Mouse (Mus musculus) midbrain, embryonic 12.5 days (tissue): ENCODE results near the gene Wnt6. TPM values are rescaled to one million over a fixed set of nuclear protein-coding genes. Genes with fewer than 3 reads are reported as not detected.
A peak's percentile ranks its signal among the peaks of the same experiment; 100 is the strongest.

Source experiments
- ATAC-seq: fragments of 200-750 bp; cut with Nextera tagmentation; 2 replicates; pipeline ENCODE4 v1.8.0; 2017; ENCODE audit warnings: low read depth, moderate TSS enrichment, moderate library complexity; ENCODE audit not compliant: low FRiP score
- H3K27ac ChIP-seq: fragments of 300-500 bp; sonication (generic); replicated peaks from 2 replicates; pipeline ENCODE4 v1.5.1; 2016; ENCODE audit warnings: mild to moderate bottlenecking
- H3K27me3 ChIP-seq: fragments of 300-500 bp; sonication (generic); 2 replicates; pipeline ENCODE4 v1.6.1; 2016; ENCODE audit warnings: mild to moderate bottlenecking
- H3K36me3 ChIP-seq: fragments of 300-500 bp; sonication (generic); 2 replicates; pipeline ENCODE4 v1.6.1; 2016
- H3K4me1 ChIP-seq: fragments of 300-500 bp; sonication (generic); 2 replicates; pipeline ENCODE4 v1.6.1; 2016
- H3K4me2 ChIP-seq: fragments of 300-500 bp; sonication (generic); replicated peaks from 2 replicates; pipeline ENCODE4 v1.6.1; 2016; ENCODE audit warnings: mild to moderate bottlenecking, moderate library complexity
- H3K4me3 ChIP-seq: fragments of 300-500 bp; sonication (generic); 2 replicates; pipeline ENCODE4 v1.5.1; 2016; ENCODE audit warnings: mild to moderate bottlenecking
- H3K9ac ChIP-seq: fragments of 300-500 bp; sonication (generic); replicated peaks from 2 replicates; pipeline ENCODE4 v1.6.1; 2016; ENCODE audit warnings: mild to moderate bottlenecking, moderate library complexity
- H3K9me3 ChIP-seq: fragments of 300-500 bp; sonication (generic); 2 replicates; pipeline ENCODE4 v1.6.1; 2016; ENCODE audit warnings: mild to moderate bottlenecking
- WGBS: fragments of 180-500 bp; shearing (Covaris S2); methylation state at CpG from one replicate; pipeline ENCODE4 v1.1.7; 2016; 5-methylcytosine and 5-hydroxymethylcytosine counted together
- polyA plus RNA-seq: library from polyadenylated mRNA; unstranded; fragments of >200 nt; fragmentation: Nextera tagmentation; extraction: Ambion mirVana; gene quantifications from 2 replicates; pipeline ENCODE4 v1.2.1, GENCODE M21; 2016

The Wnt6 gene
- polyA plus RNA-seq, 1 experiment from 2014 or later = 7.9 TPM

DNA sequence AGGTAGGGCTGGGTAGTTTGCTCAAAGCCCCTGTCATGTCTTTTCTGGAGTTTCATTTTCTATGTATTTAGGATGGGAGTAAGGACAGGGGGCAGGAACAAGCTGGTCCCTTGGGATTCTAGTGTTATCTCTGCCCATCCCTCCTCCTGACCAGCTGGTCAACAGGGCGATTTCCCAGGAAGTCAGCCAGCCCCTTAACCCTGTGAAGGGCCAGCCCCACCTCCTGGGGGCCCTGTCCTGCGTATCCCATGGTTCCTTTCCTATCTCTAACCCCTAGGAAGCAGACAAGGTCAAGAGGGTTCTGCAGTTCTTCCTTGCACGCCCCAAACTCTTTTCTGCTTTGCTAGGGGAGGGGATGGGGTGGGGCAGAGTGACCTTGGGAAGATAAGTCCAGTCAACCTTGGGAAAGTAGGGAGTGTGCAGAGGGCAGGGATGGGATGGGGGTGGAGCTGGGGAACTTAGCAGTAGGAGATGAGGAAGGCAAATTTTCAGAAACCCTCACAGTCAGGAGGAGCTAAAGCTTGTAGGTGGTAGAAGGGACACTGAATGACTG lies 7.3 kb downstream of the Wnt6 start:
- Histone ChIP-seq H3K9ac (no peak overlapping the region), H3K9me3 (no peaks in the 10 kb centered on the region), H3K4me1 (peaks cover 4% of the 10 kb centered on the region), H3K36me3 (no peaks in the 10 kb centered on the region), H3K4me3 (no peak overlapping the region), H3K27me3 (peaks cover 95% of the 10 kb centered on the region), H3K27ac (no peak overlapping the region), H3K4me2 (no peak overlapping the region)
- no peak for ATAC-seq
- WGBS = 34% methylated on average over 3 of the region's 3 CpGs

DNA sequence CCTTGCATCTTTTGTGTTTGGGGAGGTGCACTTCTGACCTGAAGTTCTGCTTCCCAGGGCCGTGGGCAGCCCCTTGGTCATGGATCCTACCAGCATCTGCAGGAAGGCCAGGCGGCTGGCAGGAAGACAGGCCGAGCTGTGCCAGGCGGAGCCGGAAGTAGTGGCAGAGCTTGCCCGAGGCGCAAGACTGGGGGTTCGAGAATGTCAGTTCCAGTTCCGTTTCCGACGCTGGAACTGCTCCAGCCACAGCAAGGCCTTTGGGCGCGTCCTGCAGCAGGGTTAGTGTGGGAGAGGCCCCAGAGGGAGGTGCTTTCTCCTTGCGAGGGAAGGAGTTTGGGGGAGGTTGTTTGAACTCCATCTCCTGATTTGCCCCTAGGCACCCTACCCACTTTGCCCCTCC lies 10.4 kb downstream of the Wnt6 start:
- no peak overlapping the region for H3K27ac ChIP-seq
- no peak for ATAC-seq
- peaks cover 6% of the 10 kb centered on the region for H3K4me1 ChIP-seq
- no peaks in the 10 kb centered on the region for H3K36me3 ChIP-seq
- 14% methylated on average over 12 of the region's 14 CpGs for WGBS
- peaks cover 94% of the 10 kb centered on the region for H3K27me3 ChIP-seq
- H3K4me2 ChIP-seq = no peak overlapping the region
- H3K4me3 ChIP-seq = no peak overlapping the region
- no peaks in the 10 kb centered on the region for H3K9me3 ChIP-seq
- H3K9ac ChIP-seq = no peak overlapping the region

DNA sequence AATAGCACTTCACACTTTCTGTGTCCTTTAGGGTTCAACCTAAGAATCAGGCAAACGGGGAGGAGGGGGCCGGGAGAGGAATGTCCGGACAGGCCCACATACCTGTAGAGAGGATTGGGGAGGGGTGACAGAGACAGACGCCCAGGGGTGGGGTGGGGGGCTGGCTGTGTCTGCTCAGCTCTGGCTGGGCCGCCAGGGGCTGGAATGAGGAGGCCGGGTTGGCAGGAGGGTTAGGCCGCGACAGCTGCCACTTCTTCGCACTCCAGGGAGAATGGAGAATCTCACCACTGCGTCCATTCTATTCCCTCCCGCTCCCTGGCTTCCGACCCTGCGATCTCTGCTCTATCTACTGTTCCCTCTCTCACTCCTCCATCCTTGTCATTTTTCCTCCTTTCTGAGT lies 11.9 kb downstream of the Wnt6 start:
- no peak for ATAC-seq
- Histone ChIP-seq H3K27ac (no peak overlapping the region), H3K36me3 (no peaks in the 10 kb centered on the region), H3K9me3 (no peaks in the 10 kb centered on the region), H3K4me1 (peaks cover 6% of the 10 kb centered on the region), H3K4me3 (peak overlapping the region; percentile 50), H3K4me2 (peak overlapping the region; percentile 76), H3K27me3 (peaks cover 94% of the 10 kb centered on the region), H3K9ac (no peak overlapping the region)
- WGBS = 1% methylated on average over 13 of the region's 13 CpGs

DNA sequence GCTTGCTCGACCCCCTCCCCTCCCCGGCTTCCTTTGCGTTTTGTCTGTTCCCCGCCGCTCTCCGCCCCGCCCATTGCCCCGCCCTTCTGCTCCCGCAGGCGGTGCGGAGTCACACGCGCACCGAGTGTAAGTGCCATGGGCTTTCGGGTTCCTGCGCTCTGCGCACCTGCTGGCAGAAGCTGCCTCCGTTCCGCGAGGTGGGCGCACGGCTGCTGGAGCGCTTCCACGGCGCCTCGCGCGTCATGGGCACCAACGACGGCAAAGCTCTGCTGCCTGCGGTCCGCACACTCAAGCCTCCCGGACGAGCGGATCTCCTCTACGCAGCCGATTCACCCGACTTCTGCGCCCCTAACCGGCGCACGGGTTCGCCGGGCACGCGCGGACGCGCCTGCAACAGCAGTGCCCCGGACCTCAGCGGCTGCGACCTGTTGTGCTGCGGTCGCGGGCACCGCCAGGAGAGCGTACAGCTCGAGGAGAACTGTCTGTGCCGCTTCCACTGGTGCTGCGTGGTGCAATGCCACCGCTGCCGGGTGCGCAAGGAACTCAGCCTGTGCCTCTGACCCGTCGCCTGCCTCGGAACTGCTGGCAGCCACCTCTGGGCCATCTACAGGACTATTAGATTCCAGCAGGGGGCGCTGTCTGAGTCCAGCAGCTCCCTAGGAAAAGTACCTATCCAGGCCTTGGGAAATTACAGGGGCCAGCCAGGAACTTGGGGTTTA lies 12.5 kb downstream of the Wnt6 start:
- WGBS = under 1% methylated on average over 67 of the region's 67 CpGs
- Histone ChIP-seq H3K27me3 (peaks cover 94% of the 10 kb centered on the region), H3K27ac (no peak overlapping the region), H3K9me3 (no peaks in the 10 kb centered on the region), H3K4me3 (peak overlapping the region; percentile 50), H3K36me3 (no peaks in the 10 kb centered on the region), H3K4me1 (peaks cover 9% of the 10 kb centered on the region), H3K4me2 (peak overlapping the region; percentile 76), H3K9ac (0 out of 2 replicates have a peak overlapping the region, but pooled peaks have one; percentile 37)
- ATAC-seq = peak; percentile 47; the same call in 1 of the 2 replicates

DNA sequence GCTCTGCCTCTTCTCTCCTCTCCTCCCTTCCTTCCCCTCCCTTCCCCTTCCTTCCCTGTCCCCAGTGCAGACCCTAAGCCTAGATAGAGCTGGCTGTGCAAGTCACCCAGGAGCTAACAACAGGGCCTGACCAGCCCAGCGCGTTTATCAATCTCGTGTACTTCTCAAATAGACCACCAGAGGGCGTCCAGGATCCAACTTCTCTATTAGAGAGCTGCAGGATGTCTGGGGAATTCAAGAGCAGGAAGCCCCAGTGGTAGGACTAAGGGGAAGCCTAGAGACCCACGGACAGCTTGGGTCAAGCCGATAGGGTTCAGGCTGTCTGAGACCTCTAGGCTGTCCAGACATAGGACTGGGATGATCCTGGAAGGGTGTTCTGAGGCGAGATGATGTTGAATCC lies 16.2 kb downstream of the Wnt6 start:
- Histone ChIP-seq H3K36me3 (no peaks in the 10 kb centered on the region), H3K4me3 (no peak overlapping the region), H3K4me2 (no peak overlapping the region), H3K27ac (no peak overlapping the region), H3K9me3 (no peaks in the 10 kb centered on the region), H3K9ac (no peak overlapping the region), H3K4me1 (peaks cover 24% of the 10 kb centered on the region), H3K27me3 (peaks cover 98% of the 10 kb centered on the region)
- ATAC-seq = peak; percentile 47; the same call in 1 of the 2 replicates
- WGBS = 6% methylated on average over 7 of the region's 7 CpGs

DNA sequence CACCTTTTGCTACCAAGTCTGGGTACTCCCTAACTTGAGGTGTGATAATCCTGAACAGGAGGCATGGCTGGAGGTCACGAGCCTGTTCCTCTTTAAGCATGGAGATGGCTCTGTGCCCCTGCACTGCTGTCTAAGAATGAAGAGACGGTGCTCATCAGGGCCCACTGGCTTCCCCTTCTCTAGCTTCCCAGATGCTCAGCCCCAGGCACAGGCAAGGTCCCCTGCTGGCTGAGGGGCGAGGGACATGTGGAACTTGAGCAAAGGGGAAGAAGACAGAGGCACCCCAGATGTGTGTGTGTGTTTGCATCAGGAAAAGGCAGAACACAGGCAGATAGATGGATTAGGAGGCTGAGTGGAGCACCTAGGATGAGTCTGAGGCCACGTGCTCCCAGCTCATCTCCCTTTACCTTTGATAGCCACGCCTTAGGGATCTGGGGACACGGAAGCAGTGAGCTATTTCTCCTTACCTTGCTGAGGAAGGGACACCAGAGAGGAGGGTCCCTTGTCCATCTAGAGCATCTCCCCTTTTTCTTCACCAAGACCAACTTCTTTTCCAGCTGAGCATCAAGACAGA lies 17.0 kb downstream of the Wnt6 start:
- Histone ChIP-seq H3K36me3 (no peaks in the 10 kb centered on the region), H3K27me3 (peaks cover 98% of the 10 kb centered on the region), H3K27ac (no peak overlapping the region), H3K9me3 (no peaks in the 10 kb centered on the region), H3K9ac (no peak overlapping the region), H3K4me2 (no peak overlapping the region), H3K4me1 (peaks cover 27% of the 10 kb centered on the region), H3K4me3 (no peak overlapping the region)
- no peak for ATAC-seq
- 17% methylated on average over 6 of the region's 6 CpGs for WGBS

DNA sequence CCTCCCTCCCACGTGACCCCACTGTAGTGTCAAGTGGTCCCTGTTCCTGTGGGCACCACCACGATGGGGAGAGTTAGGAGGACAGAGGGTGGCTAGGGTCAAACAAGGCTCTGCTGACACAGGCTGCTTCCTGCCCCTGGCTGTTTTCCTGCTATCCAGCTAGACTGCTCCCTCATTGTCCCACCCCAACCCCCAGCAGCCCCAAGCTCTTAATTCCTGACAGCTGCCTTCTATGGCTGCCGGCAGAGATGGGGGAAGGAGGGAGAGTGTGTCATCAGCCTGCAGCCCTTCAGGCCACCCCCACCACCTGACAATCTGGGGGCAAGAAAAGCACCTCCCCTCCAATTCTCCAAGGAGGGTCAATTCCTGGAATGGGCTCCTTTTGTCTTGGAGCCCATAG lies 18.4 kb downstream of the Wnt6 start:
- H3K27ac ChIP-seq = 0 out of 2 replicates have a peak overlapping the region, but pooled peaks have one; percentile 6
- peaks cover 98% of the 10 kb centered on the region for H3K27me3 ChIP-seq
- no peaks in the 10 kb centered on the region for H3K9me3 ChIP-seq
- H3K9ac ChIP-seq = no peak overlapping the region; the same call in 1 of the 2 replicates
- peaks cover 34% of the 10 kb centered on the region for H3K4me1 ChIP-seq
- H3K36me3 ChIP-seq = no peaks in the 10 kb centered on the region
- WGBS = 4% methylated on average over 3 of the region's 3 CpGs
- no peak overlapping the region for H3K4me3 ChIP-seq
- no peak overlapping the region for H3K4me2 ChIP-seq
- no peak for ATAC-seq

DNA sequence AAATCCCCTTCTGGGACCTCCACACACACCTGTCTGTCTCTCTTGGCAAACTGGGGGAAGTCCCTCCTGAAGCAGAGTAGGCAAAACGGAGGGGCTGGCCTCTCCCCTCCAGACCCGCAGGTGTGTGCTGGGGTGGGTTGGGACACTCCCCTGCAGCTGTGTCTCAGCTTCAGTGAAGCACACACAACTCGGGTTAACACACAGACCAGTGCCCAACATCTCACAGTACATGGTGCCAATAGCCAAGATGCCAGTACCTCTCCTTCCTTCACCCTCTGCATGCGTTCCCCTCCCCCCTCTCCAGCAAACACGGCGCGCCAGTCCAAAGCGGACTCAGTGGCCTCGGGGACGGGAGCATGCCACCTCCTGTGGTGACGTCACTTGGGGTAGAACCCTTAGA lies 19.6 kb downstream of the Wnt6 start, which contains the start of gene Wnt10a:
Gene Wnt10a, plus strand, starts transcription at position 268 of the 400 bp plus-strand sequence.
- Histone ChIP-seq H3K9me3 (no peaks in the 10 kb centered on the region), H3K27me3 (peaks cover 100% of the 10 kb centered on the region), H3K9ac (peak within 1 kb of the TSS; percentile 34), H3K4me3 (peak within 1 kb of the TSS; percentile 32), H3K27ac (no peak within 1 kb of the TSS), H3K4me2 (peak within 1 kb of the TSS; percentile 50), H3K36me3 (no peaks in the 10 kb centered on the region), H3K4me1 (peaks cover 37% of the 10 kb centered on the region)
- no peak for ATAC-seq
- under 1% methylated on average over 11 of the region's 11 CpGs for WGBS

DNA sequence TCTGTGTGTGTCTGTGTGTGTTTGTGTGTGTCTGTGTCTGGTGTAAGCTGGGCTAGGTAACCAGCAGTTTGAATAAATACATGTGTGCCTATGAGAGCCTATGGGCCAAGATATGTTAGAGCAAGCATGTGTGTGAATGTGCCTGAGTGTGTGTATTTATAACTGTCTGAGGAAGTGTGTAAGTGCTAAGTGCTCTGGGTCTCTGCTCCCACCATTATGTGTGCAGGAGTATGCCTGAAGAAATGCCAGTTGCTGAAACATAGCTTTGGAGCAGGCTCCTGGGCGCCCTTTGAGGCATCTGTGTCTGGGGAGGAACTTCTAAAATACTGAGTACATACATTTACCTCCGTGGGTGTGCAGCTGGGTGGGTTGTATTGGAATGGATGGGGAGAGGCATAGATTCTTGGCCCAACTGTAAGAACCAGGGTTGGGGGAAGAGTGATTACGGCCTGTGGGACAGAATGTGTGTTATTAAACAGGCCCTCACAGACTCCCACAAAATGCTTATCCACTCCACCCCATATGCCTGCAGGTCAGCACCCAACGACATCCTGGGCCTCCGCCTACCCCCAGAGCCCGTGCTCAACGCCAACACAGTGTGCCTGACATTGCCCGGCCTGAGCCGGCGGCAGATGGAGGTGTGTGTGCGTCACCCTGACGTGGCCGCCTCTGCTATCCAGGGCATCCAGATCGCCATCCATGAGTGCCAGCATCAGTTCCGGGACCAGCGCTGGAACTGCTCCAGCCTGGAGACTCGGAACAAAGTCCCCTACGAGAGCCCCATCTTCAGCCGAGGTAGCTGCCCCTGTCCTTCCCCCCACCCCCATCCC lies 21.4 kb downstream of the Wnt6 start:
- H3K9ac ChIP-seq = no peak overlapping the region
- WGBS = 6% methylated on average over 18 of the region's 19 CpGs
- no peaks in the 10 kb centered on the region for H3K9me3 ChIP-seq
- no peak overlapping the region for H3K27ac ChIP-seq
- H3K27me3 ChIP-seq = peaks cover 99% of the 10 kb centered on the region
- no peak overlapping the region for H3K4me3 ChIP-seq
- no peak for ATAC-seq
- H3K4me1 ChIP-seq = peaks cover 52% of the 10 kb centered on the region
- no peaks in the 10 kb centered on the region for H3K36me3 ChIP-seq
- H3K4me2 ChIP-seq = no peak overlapping the region

DNA sequence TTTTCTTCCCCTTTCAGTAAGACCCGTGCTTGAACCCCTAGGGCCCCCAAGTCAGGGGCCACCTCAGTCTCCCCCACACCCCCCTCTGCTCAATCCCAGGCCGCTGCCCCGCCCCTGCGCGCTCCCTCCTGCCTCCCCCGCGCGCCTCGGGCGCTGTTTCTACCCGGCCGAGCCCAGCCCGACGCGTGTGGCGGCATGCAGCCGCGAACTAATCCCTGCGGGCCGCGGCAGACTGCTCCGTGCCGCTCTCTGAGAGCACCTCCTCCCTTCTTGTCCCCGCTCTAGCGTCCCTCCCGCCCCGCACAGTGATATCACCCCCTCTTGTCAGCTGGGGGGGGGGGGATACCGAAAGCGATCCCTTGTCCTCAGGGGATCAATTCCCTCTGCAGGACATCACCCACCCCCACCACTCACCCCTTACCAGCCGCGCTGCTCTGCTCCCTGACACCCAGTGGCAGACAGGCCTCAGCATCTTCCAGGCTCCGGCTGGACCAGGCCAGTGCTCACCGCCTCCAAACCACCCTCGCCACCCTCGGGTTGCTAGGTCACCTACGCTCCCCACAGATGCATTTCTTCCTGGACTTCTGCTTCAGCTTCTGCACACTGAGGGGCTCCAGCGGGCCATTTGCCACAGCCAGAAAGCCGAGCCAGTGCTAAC lies 22.9 kb downstream of the Wnt6 start:
- Histone ChIP-seq H3K27ac (no peak overlapping the region), H3K4me1 (peaks cover 54% of the 10 kb centered on the region), H3K9me3 (no peaks in the 10 kb centered on the region), H3K36me3 (no peaks in the 10 kb centered on the region), H3K27me3 (peaks cover 99% of the 10 kb centered on the region), H3K4me3 (peak overlapping the region; percentile 33), H3K9ac (peak overlapping the region; percentile 21; the same call in 1 of the 2 replicates), H3K4me2 (peak overlapping the region; percentile 52)
- 1% methylated on average over 35 of the region's 38 CpGs for WGBS
- no peak for ATAC-seq

DNA sequence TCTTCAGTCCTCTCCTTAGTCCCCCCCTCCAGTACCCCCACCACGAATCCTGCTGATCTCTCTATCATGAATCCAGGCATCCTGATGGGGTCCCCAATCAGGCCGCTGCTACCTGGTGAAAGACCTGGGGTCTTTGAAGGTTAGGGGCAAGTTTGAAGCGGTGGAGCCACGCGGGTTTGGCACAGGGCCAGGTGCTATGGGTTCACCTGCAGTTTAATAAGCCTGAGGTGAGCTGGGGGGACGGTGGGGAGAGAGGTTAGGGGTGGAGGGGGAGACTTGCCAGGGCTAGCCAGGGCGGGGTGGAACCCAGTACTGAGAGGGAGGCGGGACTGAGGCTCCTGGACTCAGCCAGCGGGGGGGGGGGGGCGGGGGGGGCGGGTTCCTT lies 23.4 kb downstream of the Wnt6 start:
- Histone ChIP-seq H3K27ac (no peak overlapping the region), H3K36me3 (no peaks in the 10 kb centered on the region), H3K4me2 (peak overlapping the region; percentile 52), H3K9me3 (no peaks in the 10 kb centered on the region), H3K9ac (no peak overlapping the region), H3K4me3 (0 out of 2 replicates have a peak overlapping the region, but pooled peaks have one; percentile 33), H3K27me3 (peaks cover 99% of the 10 kb centered on the region), H3K4me1 (peaks cover 52% of the 10 kb centered on the region)
- 4% methylated on average over 7 of the region's 11 CpGs for WGBS
- ATAC-seq = no peak
